Mouse (Mus musculus): ENCODE results near the gene Srgn.
"Not testable (repeated sequence)": the region's sequence is repeated elsewhere in the genome, so short reads cannot be mapped to it uniquely, and the experiment has no call there.

Srgn gene

DNA sequence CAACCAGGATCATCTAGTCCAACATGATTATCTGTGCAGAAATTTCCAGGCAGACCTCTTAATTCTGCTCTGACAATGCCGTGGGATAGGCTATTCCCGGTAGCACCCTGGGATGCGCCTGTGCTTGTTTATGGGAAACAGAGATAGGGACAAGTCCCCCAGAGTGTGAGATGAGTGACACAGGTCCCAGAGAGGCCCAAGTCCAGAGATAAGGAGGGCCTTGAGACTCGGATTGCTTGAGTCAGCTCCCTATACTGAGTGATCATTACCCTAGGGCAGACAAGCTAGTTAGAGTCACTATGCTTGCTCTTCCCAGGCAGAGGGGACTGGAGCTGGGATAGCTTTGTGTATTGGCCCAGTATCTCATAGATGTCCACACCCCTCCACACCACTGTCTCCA lies 5.5 kb downstream of the Srgn start:
- no peak for DNase-seq (ENCODE audit: low read depth, low spot score)

DNA sequence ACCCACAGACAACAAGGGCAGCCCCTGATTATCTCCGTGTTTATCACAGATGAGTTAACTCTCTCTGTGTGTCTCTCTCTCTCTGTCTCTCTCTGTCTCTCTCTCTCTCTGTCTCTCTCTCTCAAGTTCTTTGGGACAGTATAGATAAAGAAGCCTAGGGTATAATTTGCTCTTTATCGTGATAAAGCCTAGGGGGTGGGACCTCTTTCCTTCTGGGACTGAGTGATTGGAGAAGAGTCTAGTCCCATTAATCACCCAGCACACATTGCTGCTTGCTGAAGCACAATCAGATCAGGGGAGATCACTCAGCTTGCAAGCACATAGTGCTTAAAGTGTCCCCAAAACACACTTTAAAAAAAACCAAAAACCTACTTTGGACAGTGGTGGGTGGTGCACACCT lies 6.3 kb downstream of the Srgn start:
- DNase-seq (ENCODE audit: low read depth, low spot score): no peak

DNA sequence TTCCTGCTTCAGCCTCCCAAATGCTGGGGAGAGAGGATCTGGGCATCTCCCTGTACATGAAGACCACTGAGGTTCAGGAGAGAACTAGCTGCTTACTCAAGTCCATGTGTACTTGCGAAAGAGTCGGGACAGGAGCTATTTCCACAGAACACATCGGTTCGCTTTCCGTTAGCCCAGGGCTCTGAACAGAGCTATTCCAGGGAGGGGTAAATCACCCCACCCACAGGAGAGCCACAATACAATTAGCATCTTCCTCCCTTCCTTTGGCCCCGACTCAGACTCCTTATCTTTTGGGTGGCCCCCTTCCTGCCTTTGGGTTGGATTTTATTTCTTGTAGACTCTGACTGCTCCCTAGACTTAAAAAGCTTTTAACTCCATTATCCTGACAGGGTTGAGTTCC lies 9.7 kb downstream of the Srgn start:
- DNase-seq (ENCODE audit: low read depth, low spot score): no peak

DNA sequence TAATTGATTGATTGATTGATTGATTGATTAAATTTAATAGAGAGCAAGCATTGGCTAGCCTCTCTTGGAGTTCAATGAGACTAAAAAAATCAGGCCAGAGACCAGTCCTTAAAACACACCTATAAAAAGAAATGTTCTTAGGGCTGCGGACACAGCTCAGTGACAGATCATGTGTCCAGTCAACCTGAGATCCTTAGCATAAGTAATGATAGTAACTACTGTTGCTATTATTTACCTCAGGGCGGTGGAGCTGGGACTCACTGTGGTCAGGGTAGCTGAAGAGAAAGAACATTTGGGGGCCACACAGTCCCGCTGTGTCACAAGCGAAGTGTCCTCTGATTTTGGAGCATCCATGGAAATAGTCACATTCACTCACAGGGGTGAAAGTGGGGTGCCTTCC lies 14.4 kb downstream of the Srgn start:
- DNase-seq (ENCODE audit: low read depth, low spot score): no peak

DNA sequence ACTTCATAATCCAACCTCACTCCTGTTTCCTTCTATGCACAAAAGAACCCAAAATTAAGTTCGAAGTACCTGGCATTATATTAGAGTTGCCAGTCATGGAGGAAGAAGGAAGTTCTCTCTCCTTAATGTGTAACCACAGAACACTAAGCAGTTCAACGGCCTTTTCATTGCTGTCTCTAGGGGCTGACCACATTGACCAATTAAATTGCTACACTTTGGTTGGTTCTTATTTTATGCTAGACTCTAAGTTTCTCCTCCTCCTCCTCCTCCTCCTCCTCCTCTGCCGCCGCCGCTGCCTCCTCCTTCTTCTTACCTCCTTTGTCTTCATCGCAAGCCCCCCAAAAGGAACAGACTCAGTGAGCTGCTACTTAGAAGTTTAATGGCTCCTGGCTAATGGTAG lies 15.7 kb downstream of the Srgn start:
- DNase-seq (ENCODE audit: low read depth, low spot score): no peak

DNA sequence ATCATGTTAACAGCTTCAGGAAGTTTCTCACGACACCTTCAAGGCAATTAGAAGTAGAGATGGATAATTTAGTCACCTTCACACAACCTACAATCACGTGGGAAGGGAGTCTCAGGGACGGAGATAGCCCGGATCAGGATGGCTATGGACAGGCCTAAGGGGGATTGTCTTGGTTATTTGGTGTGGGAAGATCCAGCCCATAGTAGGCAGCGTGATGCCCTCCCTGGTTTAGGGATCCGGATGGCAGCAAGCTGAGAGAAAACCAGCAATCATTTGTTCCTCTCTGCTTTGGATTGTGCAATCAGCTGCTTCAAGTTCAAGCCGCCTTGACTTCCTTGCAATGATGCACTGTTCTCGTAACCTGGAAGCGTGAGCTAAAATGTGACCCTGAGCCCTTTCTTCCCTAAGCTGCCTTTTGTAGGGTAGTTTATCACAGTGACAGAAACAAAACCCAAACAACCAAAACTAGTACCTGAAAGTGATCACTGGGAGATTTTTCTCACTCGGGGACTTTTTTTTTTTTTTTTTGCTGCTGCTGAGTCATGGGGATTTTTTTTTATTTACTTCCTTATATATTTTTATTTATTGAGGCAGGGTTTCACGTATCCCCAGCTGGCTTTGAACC lies 18.1 kb downstream of the Srgn start:
- DNase-seq (ENCODE audit: low read depth, low spot score): peak; percentile 44

DNA sequence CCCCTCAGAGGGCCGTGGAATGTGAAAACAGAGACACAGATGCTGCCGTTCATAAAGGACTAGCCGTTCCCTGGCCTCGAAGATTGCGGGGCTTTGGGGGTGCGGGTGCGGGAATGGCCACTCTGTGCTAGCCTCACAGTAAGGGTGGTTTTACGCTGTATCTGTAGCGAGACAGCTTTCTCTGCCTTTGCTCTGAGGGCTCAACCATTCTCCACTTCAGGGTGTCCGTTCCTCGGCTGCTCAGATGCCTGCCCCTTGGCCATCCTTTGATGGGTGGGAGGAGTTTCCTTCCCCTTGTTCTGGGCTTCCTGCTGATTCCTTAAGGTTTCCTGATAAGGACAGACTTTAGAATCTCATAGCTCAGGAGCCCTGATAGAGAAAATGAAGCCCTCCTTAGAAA lies 18.8 kb downstream of the Srgn start:
- peak; percentile 44 for DNase-seq (ENCODE audit: low read depth, low spot score)

DNA sequence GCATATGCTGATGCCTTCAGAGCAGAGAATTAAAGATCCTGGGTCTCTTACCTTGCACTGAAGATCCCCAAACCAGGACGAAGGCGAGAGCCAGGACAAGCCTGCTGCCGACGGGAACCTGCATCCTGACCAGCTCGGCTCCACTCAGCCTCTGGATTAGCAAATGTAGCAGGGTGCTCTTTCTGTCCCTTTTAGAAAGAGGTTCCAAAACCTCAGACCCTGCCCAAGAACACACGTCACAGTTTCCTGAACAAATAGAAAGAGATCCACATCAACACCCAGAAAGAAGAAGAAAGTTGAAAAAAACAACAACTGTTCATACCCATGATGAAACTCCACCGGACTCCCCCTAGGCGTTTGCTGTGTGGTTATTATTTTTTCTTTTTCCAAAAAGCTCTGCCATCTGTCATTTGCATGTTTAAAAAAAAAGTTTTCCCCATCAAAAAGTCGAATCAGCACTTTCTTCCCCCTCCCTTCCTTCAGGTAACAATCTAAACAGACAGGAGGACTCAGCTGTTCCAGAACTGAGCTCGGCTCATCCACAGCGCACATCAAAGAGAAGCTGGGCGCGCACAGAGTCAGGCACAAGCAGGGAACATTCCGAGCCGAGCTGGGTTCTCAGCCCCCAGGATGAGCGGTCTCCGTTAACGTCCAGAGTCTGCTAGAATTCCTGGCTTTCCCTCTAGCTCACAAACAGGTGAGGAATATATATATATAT lies 19.5 kb downstream of the Srgn start:
- peak; percentile 89 for DNase-seq (ENCODE audit: low read depth, low spot score)

DNA sequence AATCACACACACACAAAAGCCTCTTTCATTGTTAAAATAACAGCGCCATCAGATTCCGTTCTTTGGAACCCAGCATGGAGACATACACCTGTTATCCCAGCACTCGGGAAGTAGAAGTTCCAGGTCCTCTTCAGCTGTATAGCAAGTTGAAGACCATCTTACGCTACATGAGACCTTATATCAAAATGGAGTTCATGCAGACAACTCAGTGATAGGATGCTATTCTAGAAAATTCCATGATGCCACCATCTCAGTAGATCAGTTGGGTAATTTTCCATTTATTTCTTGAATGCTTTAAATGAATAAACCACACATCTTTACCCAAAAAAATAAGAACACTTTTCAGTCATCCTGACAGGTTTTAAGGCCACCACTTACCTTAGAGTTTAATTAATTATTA lies 20.2 kb downstream of the Srgn start:
- DNase-seq (ENCODE audit: low read depth, low spot score): peak; percentile 63

DNA sequence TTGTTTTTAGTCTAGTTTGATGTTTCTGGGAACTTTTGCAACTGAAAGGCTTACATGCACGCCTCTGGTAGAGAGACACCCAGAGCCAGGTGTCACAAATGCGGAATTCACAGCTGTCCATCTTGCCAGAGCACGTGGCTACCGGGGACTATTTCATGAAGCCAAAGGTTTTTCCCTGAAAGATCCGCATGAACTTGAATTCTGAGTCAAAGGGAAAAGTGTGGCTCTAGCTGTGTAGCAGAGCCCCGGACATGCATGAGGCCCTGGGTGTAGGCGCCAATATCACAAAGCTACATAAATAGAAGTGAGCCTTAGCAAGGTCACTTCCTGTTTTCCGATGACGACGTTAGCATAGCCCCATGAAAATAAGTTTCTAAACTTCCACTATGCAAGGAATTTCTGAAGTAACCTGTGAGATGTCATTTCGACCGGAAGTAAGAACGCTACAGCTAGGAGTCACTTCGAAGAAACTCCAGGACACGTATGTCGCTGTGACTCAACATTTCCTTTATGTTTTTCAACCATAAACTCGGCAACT lies 21.2 kb downstream of the Srgn start:
- DNase-seq (ENCODE audit: low read depth, low spot score): peak; percentile 88

DNA sequence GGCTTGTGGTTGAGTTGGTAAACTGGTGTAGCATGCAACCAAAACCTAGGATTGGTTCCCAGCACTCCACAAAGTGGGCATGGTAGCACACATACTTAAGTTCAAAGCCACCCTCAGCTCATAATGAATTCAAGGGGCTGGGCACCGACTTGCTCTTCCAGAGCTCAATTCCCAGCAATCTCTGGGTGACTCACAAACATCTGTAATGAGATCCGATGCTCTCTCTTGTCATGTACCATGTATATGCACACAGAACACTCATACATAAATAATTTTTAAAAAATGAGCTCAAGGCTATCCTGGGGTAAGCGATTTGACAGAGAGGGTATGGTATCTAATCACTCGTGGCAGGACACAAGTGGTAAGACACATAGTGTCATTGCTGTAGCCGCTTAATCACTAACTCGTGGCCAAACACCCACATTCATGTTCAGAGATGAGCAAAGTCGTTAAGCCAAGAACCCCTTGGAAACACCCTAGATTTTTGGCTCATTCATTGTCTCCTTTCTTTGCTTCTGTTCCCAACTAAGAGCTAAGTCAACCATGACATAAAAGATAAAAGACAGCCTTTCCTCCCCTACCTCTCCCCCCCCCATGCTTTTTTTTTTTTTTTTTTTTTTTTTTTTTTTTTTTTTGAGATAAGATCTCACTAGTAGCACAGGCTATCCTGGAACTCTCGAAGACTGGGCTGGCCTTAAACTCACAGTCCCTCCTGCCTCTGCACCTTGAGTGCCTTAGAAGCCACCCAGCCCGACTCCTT lies 21.8 kb downstream of the Srgn start:
- DNase-seq (ENCODE audit: low read depth, low spot score): peak; percentile 64

DNA sequence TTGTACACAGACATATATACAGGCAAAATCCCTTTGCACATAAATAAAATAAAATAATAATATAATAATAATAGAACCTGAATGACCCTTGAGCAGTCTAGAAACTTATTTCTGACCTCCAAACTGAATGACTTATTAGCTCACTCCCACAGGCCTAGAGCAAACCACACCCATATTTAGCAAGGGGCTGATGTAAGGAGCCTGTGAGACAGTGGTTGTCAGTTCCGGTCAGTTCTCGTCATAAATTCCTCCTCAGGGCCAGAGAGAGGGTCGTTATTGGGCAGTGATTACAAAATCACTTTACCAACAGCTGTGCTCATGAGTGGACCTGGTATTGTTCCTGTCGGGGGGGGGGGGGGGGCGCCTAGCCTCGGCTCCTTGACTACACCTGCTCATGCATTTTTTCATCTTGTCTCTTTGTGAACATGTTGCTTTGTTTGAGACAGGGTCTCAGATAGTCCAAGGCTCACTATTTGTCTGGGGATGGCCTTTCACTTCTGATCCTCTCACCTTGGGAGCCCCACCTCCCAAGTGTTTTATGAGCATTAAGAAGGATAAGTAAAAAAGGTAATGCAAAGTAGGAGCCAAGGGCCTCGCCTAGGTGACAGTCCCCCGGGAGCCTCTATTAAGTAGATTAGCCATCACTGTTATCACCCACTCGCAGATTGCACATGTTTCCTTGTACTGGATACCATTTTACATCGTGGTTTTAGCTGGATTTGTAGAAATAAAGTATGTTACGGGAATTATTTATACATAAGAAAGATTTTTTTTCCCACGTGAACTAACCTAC lies 23.2 kb downstream of the Srgn start:
- peak; percentile 49 for DNase-seq (ENCODE audit: low read depth, low spot score)

DNA sequence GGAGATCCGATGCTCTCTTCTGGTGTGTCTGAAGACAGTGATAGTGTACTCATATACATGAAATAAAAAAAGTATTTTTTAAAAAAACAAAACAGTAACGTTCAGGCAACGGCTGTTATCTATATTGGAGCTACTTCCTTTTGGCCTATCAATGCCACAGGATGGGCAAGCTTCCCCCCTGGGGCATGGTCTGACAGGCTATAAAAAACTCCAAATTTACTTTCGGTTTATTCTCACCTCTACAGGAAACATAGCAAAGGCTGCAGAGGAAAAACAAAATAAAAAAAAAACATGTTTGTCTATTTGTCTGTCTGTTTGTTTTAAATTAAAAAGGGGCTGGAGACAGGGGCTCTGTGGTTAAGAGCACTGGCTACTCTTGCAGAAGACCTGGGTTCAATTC lies 23.9 kb downstream of the Srgn start:
- DNase-seq (ENCODE audit: low read depth, low spot score): peak; percentile 62

DNA sequence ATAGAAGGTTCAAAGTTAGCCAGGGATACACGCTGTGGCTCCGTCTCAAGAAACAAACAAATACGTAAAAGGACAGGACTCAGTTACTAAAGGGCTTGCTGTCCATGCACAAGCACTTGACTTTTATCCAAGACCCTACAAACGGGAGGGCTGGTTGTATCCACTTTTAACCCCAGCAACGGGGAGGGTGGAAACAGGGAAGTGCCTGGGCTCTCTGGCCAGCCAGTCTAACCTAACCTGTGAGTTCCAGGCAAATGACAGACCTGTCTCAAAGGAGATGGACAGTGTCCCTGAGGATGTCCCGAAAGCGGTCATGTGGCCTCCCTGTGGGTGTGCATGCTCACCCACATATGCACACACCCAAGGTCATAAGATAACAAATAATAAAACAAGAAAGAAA lies 25.3 kb downstream of the Srgn start:
- peak; percentile 13 for DNase-seq (ENCODE audit: low read depth, low spot score)

DNA sequence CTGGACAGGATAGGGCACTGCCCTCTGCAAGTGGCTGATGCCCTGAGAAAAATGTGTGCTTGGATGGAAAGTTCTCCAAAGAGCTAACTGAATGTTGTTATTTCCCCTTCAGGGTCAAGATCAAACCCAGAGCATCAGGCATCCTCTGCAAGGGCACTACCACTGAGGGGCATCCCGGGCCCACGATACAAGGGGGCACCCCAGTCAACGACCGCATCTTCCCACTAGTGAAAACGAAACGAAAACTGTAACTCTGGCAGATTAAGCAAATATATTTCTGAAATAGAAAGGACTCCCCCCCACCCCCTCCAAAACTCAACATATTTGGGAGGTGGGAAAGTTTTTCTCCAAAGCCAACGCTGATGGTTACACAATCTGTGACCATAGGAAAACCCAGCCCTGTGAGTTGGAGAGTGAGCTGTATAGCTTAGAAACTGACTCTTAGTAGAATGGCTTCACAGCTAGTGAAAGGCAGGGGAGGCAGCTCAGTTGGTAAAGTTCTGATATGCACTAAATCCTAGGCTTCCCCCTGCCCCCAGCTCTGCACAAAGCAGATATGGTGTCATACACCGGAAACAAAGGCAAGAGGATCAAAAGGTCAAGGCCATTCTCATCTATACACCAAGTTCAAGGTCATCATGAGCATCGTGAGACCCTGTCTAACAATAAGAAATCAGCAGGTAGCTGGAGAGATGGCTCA lies 26.2 kb downstream of the Srgn start:
- peak; percentile 58 for DNase-seq (ENCODE audit: low read depth, low spot score)

DNA sequence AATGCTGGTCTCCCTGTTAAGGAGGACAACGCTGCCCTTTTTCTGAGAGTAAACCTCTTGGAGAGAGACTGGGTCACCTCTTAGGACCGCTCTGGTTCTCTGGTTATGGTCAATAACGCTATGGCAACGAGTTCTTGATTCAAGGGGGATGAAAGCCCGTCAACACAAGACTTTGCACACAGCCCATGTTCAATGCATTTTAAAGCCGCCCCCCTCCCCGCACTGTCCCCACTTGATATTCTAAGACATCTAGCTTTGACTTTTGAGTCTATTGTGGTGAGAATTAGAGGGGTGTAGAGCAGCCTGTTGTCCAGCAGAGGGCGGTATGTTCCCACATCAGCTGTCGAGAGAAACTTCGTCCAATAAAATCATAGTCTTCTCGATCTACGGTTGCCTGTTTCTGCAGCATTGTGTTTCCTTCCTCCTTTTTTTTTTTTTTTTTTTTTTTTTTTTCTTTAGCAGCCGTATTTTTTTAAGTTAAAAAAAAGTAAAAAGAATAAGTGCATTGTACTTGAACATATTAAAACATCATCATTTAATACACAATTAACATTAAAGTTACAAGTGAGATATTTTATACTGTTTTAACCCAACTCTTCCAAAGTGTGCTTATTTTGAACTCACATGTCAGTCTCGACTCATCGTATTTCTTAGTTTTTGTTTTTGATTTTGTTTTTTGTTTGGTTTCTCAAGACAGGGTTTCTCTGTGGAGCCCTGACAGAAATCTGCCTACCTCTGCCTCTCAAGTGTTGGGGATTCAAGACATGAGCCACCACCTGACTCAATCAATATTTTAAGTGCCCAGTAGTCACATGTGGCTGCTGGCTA lies 26.9 kb downstream of the Srgn start:
- DNase-seq (ENCODE audit: low read depth, low spot score): peak; percentile 93

DNA sequence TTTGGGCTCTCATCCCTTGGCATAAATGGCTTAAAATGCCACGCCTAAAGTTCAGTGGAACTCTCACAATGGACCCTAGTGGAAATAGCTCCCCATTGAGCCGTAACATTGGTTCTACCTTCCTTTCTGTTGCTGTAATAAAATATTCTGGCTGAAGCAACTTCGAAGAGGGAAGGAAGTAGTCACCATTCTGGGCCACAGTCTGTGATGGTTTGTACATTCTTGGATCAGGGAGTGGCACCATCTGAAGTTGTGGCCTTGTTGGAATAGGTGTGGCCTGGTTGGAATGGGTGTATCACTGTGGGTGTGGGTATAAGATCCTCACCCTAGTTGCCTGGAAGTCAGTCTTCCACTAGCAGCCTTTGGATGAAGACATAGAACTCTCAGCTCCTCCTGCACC lies 35.6 kb downstream of the Srgn start:
- DNase-seq (ENCODE audit: low read depth, low spot score): not testable (repeated sequence)

DNA sequence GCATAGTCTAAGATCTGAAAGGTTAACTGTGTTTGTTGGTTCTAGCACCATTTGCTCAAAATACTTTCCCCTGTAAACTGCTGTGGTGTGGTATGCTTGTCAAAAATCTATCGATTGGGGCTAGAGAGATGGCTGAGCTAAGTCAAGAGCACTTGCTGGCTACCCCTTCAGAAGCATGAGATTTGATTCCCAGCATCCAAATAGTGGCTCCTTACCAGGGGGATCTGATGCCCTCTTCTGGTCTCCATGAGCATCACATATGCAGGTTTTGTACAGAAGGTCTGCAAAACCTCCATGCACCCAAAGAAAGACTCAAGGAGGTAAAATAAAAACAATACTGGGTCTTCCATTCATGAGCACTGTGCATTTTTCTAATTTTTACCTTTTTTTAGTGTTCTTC lies 39.0 kb downstream of the Srgn start:
- peak; percentile 73 for DNase-seq (ENCODE audit: low read depth, low spot score)

DNA sequence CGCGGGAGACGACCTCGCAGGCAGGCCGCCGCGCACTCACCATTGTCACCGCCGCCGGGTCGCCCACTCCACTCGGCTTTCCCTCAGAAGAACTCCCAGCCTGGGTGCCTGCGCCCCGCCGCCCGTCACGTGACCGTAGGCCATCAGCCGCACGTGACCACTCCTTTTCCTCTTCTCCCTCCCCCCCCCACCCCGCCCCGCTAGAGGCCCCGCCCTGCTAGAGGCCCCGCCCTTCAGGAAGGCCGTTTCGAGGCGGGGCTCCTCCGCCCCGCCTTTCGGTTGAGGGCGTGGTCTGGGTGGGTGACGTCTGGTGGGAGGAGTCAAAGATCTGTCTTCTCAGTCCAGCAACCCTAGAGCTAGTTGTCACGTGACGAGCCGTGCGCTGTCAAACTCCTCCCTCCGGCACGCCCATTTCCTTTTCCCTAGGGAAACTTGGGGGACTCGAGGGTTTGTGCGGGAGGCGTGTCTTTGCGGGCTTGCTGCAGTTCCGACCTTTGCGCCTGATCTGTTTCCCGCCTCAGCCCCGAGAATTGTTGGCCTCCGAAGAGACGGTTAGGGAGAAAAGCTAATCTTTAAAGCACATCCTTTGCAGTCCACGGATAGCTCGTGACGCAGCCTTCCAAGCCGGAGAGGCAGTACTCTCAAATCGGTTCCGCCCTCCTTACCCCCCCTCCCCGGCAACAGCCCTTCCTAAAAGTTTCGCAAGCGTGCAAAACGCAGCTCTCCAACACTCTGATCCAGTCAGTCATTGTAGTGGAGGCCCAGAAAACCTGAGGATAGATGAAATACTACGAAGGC lies 40.4 kb downstream of the Srgn start, which contains the start of gene Vps26a:
TSS of gene Vps26a (minus strand) at position 188 of the 798 bp plus-strand sequence.
- DNase-seq (ENCODE audit: low read depth, low spot score): peak; percentile 96

All from CD4-positive, CD25-positive, alpha-beta regulatory T cell, adult 2 months (primary cell).